Mouse (Mus musculus): ENCODE data around the gene Epyc.

The Epyc gene

DNA sequence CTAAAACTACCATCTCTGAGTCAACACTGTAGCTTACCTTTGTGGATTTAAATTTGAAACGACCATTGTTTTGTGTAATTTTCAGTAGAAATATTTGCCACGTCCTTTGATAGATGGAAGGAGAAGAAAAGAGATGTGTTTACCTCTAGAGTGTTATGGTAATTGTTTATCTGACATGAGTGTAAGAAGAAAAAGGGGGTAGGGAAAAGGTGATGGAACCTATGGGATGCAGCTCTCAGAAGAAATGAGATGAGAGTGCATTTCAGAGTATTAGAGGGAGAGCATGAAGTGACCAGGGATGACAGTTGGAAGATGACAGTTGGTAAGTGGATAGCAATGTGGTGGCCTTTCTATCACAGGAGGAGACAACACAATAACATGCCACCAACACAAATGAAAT lies at the start of gene Epyc:
TSS of gene Epyc (plus strand) at position 301 of the 400 bp plus-strand sequence.
- DNase-seq (ENCODE audit: low read depth, low spot score): no peak

DNA sequence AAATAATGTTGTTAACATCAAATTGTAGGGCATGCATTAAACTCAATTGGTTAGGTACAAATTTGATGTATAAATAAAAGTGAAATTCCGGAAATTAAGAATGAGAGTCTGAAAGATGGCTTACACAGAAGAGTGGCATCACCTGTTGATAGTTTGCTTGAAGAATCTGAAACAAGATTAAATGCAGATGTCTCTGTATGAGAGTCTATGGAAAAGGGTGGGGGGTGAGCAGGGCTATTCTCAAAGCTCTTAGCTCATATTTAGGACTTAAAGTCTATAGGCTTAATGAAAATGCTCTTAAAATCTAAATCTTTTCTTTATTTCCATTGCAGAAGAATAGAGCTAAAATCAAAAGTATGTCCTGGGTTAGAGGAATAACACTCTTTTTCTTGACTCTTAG lies 48.2 kb upstream of the Epyc start:
- no peak for DNase-seq (ENCODE audit: low read depth, low spot score)

DNA sequence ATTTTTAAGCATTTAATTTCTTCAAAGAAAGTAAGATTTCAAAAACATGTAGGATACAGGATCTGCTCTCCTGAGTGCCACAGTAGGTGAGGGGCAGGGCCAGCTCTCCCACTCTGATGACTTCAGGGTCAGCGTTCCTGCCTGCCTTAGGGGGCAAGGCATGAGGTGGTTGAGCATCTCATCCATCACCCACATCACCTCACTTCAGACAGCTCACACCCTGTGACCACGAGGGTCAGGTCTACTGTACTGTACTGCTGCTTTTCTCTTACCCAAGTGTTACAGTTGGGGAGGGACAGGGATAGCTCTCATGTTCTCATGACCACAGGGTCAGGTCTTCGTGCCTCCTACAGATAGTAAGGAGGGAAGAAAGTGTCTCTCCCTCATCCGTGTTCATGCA lies 42.1 kb upstream of the Epyc start:
- no peak for DNase-seq (ENCODE audit: low read depth, low spot score)

DNA sequence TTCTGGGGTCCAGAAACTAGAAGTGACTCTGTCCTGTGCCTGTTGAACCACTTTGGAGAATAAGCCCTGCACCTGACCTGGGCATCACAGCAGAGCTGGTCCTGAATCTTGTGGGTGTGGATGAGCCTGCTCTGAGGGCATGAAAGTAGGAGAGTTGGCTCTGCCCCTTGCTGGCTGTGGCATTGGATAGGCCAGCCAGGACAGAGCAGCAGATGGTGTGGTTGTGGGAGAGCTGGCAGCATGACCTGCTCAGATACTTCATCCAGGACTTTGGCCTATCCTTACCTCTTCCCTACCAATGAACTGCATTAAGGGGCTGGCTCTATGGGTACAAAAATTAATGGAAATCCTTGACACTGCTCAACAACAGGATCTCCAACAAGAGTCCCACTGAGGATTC lies 40.6 kb upstream of the Epyc start:
- no peak for DNase-seq (ENCODE audit: low read depth, low spot score)

DNA sequence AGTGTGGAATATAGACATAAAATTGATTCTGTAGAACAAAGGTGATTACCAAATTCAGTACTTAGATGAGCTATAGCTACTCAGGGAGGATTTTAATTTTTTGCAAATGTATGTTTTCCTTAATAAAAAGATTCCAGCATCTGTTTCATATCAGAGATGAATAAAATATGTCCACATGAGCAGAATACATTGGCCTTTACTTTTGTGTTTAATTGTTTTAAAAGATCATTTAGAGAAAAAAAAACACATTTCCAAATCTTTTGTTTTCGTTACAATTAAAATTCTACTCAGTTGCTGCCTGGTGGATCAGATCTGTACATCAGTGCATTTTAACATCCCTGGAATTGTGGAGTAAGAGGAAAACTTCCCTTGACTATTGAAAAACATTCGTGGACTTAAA lies 37.3 kb upstream of the Epyc start, which contains the start of gene Kera:
TSS of gene Kera (plus strand) at position 301 of the 400 bp plus-strand sequence.
- DNase-seq (ENCODE audit: low read depth, low spot score): no peak

DNA sequence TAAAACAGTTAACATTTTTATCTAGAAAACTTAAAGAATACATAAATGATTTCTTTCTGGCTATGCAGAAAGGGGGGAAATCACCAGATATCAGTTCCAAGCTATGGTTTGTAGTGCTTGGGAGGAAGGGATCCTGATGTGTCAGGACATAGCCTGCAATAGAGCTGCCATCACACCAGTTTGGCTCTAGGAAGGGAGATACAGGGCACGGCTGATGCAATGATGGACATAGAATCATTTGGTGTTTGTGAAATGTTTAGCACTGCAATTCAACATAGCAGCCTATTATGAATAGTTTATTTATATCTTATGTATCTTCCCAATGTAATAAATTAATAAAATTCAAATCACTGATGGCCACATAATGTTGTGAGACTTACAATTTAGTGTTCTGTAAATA lies 21.5 kb upstream of the Epyc start:
- no peak for DNase-seq (ENCODE audit: low read depth, low spot score)

DNA sequence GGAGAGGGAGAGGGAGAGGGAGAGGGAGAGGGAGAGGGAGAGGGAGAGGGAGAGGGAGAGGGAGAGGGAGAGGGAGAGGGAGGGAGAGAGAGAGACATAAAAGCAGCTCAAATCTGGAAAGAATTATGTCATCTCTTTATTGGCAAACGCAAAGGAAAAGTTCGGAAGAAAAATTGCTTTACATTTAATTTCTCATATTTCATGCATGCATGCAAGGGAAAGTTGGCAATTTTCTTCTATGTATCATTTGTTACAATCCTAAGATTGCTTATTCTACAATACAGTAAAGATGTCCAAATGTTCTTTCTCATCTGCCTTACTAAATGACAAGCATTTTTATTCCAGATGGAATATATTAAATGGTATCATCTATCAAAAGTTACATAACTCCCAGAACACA lies 19.5 kb upstream of the Epyc start:
- DNase-seq (ENCODE audit: low read depth, low spot score): no peak

DNA sequence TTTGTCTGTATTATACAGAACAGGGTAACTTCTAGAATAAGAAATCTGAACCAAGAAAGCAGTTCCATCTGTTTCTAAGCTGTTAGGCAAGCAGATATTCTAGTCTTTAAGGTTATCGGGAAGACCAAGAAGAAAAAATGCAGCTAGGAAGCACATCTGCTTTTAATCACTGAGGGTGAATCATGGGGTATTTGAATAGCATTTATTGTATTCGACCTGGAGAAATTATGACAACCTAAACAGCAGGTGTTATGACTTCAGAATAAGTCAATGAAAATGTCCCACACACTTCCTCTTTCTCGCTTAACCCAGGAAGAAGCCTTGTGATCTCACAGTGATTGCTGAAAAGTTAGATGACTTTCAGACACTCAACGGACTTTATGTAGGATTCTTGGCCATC lies 18.8 kb upstream of the Epyc start:
- no peak for DNase-seq (ENCODE audit: low read depth, low spot score)

DNA sequence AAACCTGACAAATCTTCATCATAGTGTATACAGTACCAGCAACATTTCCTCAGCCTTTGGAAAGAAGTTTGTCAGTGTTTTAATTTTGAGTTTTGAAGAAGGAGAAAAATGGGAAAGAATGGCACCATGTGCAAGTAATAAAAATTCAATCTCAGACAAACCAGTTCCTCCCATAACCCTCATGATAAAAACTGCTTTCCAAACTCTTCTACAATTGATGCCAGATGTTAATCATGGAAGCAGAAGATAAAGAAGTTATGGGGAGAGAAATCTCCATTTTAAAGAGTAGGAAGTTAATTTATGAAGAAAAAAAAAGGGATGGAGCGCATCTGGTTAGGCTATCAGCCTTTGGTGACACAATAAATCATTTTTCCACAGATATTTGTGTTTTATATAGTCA lies 17.3 kb upstream of the Epyc start:
- DNase-seq (ENCODE audit: low read depth, low spot score): no peak

DNA sequence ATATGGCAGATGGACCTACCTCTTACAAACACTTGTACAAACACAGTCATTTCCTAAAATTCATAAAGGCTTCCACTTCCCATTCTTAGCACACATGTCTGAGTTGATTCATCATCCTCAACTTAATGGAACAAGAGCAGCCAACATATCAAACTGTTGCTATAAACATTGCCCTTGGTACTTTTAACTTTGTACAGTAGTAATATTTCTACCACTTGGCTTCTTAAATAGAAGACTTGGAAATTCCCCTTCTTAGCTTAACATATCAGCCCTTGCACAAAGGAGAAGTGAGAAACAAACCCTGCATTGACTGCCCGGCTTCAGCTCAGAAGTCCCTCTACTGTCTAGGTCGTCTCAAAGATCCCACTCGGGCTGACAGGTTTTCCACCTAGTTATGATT lies 12.8 kb upstream of the Epyc start:
- DNase-seq (ENCODE audit: low read depth, low spot score): no peak

DNA sequence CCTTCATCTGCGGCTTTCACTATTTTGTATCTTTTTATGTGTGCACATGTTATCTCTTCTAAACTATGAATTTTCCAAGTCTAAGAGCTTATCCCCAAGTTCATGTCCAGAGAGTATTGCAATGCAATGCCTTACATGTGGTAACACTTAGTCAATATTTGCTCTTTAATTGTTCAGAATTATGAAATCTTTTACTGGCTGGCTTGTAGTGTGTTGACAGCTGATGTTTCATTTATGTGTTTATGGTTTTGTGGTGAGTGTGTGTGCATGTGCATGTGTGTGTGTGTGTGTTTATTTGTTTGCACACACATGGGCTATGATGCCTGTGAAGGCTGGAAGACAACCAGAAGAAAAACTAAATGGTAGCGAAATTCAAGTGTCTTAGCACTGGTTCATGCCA lies 1.9 kb upstream of the Epyc start:
- no peak for DNase-seq (ENCODE audit: low read depth, low spot score)

DNA sequence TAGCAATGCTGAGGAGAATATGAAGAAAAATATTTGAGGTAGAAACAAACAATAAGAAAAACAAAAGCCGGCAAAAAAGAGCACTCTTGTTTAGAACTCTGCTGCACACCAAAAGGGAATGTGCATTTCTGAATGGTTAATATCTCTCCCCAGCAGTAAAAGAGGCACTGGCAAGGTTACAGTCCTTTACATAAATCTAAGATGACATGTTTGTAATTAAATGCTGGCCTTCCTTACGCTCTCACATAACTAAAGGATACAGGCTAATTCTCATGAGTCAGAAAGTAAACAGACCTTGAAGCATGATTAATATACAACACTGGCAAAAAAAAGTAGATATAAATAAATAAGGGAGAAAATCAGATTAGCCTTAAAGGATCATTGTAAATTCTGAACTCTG lies 6.5 kb downstream of the Epyc start:
- no peak for DNase-seq (ENCODE audit: low read depth, low spot score)

DNA sequence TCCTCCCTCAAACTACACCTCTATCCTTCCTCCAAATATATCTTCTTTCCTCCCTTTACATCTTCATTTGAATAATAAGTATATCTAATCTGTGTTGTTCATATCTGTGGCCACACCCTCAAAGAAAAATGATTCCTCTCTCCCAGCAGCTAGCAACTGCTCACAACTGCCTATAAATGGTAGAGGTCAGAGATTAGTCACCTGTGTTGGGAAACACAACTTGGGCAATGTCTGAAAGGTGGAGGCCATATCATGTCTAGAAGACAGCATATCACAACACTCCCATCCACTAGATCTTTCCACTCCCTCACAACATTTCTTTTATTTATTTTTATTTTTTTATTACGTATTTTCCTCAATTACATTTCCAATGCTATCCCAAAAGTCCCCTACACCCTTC lies 15.6 kb downstream of the Epyc start:
- DNase-seq (ENCODE audit: low read depth, low spot score): no peak

DNA sequence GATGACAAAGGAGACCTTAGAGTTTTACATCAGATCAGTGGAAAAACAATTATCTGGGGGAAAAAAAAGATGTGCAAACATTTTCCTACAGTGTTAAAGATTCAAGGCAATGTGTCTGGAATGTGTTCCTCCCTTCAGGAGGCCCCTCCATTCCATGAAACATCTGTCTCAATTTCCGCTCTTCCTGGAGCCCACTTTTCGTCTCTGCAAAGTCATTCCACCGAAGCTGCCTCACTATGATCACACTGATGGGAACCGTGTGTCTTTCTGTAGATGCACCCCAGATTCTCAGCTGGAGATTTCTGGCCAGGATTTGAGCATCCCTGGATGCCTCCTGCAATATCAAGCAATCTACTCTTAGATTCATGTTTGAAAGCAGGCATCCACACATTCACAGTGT lies 24.8 kb downstream of the Epyc start:
- DNase-seq (ENCODE audit: low read depth, low spot score): no peak

DNA sequence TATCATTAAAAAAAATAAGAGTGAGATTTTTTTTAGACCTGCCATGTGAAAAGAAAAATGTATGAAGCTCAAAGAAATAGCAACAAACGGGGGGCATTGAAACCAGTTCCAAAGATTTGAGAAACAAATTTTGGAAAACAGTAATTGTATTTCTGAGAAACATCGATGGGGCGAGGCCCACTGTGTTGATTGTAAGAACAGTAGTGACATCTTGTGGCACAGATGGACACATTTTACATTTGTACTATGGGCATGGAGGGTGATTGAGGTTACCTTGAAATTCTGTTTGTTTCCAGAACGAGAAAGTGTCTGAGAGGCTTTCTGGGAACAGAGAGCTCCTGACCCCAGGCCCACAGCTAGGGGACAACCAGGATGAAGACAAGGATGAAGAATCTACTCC lies 26.3 kb downstream of the Epyc start:
- no peak for DNase-seq (ENCODE audit: low read depth, low spot score)

DNA sequence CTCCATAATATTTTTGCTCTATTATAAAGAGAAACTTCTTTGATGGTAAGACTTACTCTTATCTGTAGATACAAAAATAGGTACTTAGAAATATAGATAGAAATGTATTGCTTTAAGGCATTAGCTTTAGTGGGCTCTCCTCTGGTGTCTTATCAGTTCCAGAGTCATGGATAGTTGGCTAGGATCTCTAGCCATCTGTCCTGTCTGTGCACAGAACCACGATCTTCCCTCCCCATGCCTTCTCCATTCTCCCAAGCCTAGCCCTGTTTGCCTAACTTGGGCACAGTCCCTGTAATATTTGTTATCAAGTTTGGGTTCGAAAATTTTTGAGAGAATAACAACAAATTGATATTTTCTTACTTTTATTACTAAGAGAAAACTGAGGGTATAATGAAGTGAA lies 29.4 kb downstream of the Epyc start:
- DNase-seq (ENCODE audit: low read depth, low spot score): no peak

DNA sequence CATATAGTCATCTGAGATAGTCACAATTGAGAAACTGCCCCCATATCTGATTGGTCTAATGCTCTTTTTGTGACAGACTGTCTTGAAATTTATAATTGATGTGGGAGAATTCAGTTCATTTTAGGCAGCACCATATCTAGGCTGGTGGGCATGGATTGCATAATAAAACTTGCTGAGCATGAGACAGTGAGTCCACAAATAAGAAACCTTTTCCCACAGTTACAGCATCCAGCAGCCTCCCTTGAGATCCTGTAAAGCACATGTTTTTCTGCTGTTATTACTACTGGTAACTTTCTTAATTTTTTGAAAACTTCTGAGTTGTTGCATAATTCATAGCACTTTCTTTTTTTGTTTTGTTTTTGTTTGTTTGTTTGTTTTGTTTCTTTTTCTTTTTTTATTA lies 39.1 kb downstream of the Epyc start:
- DNase-seq (ENCODE audit: low read depth, low spot score): no peak

DNA sequence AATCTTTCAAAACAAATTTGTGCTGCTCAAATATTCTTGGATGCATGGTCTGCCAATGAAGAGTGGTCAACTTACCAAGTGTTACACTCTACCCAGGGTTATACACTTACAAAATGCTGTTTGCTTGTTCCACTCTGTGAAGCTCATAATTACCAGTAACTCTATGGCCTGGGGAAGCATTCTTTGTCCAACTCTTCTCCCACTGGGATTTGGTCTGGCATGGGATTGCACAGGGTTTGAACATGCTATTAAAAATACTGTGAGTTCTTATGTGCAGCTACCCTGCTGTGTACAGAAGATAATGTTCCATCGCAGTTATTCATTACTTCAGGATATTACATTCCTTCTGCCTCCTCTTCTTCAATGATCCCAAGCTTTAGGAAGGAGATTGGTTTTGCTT lies 43.3 kb downstream of the Epyc start:
- no peak for DNase-seq (ENCODE audit: low read depth, low spot score)

DNA sequence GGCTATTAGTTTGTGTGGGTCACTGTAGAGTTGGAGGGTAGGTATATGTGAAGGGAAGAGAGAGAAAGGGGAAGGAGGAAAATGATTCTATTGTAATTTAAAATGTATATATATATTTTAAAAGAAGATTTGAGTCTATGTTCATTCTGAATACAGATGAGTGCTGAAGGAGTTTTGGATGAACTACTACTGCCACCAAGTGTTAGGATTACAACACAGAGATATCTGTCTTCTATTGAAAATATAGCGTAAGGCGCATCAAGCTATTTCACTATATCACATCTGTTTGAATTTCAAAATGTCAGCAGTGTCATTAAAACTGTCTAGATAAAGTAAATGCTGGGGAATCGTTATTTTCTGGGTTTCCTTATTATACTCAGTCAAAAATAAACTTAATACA lies 45.6 kb downstream of the Epyc start:
- no peak for DNase-seq (ENCODE audit: low read depth, low spot score)

DNA sequence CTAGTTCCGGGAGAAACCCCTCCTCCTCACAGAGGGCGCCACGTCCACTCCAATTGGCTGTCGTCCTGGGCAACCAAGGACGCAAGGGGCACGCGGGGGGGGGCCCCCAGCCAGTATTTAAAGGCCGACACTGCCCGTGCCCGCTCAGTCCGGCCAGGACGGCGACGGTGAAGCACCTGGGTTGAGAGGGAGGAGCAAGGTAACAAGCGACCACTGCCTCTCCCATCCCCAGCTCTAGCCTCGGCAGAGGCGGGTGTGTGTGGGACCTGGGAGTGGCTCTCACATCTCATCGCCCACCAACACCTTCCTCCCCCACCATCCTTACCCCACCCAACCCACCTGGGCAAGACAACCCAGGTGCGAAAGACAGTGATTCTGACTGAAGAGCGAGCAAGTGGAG lies 49.0 kb downstream of the Epyc start, which contains the start of gene Ccer1:
TSS of gene Ccer1 (plus strand) at position 147 of the 400 bp plus-strand sequence.
- DNase-seq (ENCODE audit: low read depth, low spot score): peak; percentile 4

DNA sequence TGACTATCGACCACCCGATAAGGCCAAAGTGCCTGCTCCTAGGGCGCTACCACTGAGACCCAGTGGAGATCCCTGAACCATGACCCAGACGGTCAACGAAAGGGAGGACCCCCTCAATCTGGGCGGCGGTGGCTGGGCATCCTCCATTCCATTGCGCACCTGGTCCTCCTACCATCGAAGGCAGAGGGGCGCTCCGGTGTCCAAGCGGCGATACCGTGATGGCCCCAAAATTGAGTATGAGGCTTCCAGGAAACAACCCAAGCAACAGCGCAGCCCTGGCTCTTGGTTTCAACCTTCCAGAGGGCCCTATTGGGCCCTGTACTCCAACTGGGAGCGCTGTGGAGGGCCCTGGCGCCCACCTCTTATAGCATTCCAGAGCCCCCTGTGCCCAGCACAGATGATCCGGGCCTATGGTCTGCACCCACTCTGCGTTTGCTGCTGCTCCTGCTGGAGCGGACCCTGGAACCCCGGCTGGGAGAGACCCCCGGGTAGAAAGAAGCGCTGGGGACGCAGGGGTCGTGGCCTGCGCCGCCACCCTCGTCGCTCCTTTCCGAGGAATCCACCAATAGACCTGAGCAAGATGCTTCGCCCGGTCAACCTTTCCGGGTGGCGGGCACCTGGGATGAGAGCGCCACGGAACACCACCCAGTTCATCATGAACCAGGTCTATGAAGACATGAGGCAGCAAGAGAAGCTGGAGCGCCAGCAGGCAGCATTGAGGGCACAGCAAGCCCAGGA lies 49.7 kb downstream of the Epyc start:
- peak; percentile 18 for DNase-seq (ENCODE audit: low read depth, low spot score)

DNA sequence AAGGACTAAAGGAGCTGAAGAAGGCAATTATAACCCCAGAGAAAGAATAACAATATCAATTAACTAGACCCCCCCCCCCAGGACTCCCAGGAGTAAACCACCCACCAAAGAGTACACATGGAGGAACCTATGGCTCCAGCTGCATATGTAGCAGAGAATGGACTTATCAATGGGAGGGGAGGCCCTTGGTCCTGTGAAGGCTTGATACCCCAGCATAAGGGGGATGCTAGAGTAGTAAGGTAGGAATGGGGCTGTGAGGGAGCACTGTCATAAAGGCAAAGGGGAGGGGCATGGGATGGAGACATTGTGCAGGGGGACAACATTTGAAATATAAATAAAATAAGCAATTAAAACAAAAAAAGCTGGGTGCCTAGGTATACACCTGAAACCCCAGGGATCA lies 58.5 kb downstream of the Epyc start:
- DNase-seq (ENCODE audit: low read depth, low spot score): no peak

DNA sequence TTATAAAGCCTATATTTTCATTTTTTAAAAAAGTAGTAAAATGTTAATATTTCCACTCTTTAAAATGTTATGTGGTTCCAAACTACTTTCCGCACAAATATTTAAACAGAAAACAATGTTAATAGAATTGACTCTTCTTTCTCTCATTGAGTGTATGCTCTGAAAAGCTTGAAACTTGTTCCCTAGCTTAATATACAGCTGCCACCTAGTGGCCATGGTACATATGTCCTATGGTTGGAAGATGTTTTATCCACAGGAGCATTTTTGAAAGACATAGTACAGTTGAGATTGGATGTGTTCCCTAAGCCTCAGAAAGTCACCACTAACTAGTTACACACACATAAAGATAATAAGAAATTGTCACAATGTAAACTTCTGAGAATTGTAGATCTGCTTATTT lies 60.7 kb downstream of the Epyc start:
- peak; percentile 51 for DNase-seq (ENCODE audit: low read depth, low spot score)

DNA sequence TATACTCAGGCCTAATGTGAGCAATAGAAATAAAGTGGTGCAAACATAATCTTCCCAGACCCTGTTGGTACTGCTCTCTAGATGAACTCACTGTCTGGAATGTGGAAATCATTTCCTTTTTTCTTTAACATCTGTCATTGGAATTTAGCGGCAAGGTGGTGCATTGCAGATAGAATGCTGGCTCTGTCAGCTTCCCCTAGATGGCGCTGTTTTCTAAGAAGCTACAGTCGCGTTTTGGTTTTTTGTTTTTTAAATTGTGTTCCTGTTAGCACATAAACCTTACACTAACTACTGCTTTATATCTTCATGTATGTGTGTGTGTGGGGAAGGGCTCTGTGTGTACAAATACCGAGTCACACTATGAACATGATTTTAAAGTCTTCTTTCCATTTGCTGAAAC lies 68.8 kb downstream of the Epyc start:
- peak; percentile 65 for DNase-seq (ENCODE audit: low read depth, low spot score)

Data from ZHBTc4 (cell line).